Mouse (Mus musculus) G1E (cell line): ENCODE data around the gene Arfgap2. TPM values are rescaled to one million over a fixed set of nuclear protein-coding genes. Genes with fewer than 3 reads are reported as not detected.
A peak's percentile ranks its signal among the peaks of the same experiment; 100 is the strongest.

ENCODE experiments used
- ATAC-seq: 2 replicates; pipeline ENCODE4 v1.8.0; 2016; ENCODE audit warnings: mild to moderate bottlenecking; ENCODE audit not compliant: insufficient number of reproducible peaks, poor library complexity, low FRiP score, severe bottlenecking; ENCODE audit errors: extremely low read depth
- DNase-seq: peaks from one replicate; pipeline ENCODE4 v3.0.0; 2012; ENCODE audit warnings: low spot score
- H3K27me3 ChIP-seq: 2 replicates; pipeline ENCODE4 v1.6.1; 2012; ENCODE audit warnings: mild to moderate bottlenecking, low read length, inconsistent platforms; ENCODE audit not compliant: insufficient read depth
- H3K36me3 ChIP-seq: replicated peaks from 2 replicates; pipeline ENCODE3; 2012; ENCODE audit warnings: mild to moderate bottlenecking, inconsistent platforms
- H3K4me1 ChIP-seq: 2 replicates; pipeline ENCODE4 v1.6.1; 2012; ENCODE audit warnings: low read depth, low read length, inconsistent platforms, mixed read lengths; ENCODE audit not compliant: insufficient read depth
- H3K4me3 ChIP-seq: 2 replicates; pipeline ENCODE4 v1.5.1; 2012; ENCODE audit warnings: low read depth, mild to moderate bottlenecking, inconsistent platforms, low read length, moderate library complexity, mixed read lengths
- H3K9me3 ChIP-seq: replicated peaks from 2 replicates; pipeline ENCODE4 v1.6.1; 2012; ENCODE audit warnings: inconsistent platforms
- CTCF ChIP-seq: IDR thresholded peaks from 2 replicates; pipeline ENCODE4 v1.5.1; 2012; ENCODE audit warnings: low read depth, low read length, inconsistent platforms, mixed read lengths
- GATA1 ChIP-seq: IDR thresholded peaks from 2 replicates; pipeline ENCODE4 v1.6.1; 2012; ENCODE audit warnings: borderline replicate concordance, low read length, inconsistent platforms, mixed read lengths
- GATA2 ChIP-seq: IDR thresholded peaks from 2 replicates; pipeline ENCODE4 v1.6.1; 2012; ENCODE audit warnings: low read depth, low read length, inconsistent platforms, borderline replicate concordance
- POLR2AphosphoS5 ChIP-seq: IDR thresholded peaks from 2 replicates; pipeline ENCODE4 v1.6.1; 2012; ENCODE audit warnings: low read depth, low read length, inconsistent platforms; ENCODE audit not compliant: insufficient replicate concordance
- TAL1 ChIP-seq: conservative IDR thresholded peaks from 2 replicates; pipeline ENCODE4 v1.6.1; 2012; ENCODE audit warnings: low read depth, low read length, inconsistent platforms, mixed read lengths
- polyA plus RNA-seq: library from polyadenylated mRNA; stranded (reverse); fragments of >175 nt; gene quantifications from 2 replicates; pipeline ENCODE4 v1.2.3, GENCODE M21; 2012
- total RNA-seq, 2 experiments: library from RNA; stranded (forward) in 1 of 2; stranded (reverse) in 1 of 2; fragments of 200-1000 nt in 1 of 2; fragments of >200 nt in 1 of 2; fragmentation: Nextera tagmentation in 1 of 2; gene quantifications; 2 replicates each; pipeline ENCODE4 v1.2.3; 2014 to 2017

The Arfgap2 gene
- total and polyA plus RNA-seq, 3 experiments, result 42.1 to 53.0 (median 48.5) TPM

DNA sequence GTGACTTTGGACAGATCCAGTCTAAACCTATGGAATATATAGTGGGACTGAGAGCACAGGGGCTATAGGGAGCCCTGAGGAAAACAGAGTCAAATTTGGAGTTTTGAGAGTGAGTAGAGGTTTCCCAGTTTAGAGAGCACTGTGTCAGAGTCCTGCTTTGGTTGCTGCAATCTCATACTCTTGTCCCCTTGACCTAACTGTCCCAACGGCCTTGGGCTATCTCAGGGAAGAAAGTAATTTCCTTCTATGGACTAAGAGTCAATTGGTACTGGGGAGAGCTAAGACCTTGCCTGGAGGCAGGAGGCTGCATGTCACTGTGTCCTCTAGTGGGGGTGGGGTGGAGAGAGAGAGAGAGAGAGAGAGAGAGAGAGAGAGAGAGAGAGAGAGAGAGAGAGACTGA lies 5.9 kb upstream of the Arfgap2 start:
- no peak for TF ChIP-seq CTCF
- Histone ChIP-seq H3K27me3 (peaks cover 84% of the 10 kb centered on the region), H3K36me3 (no peaks in the 10 kb centered on the region)

DNA sequence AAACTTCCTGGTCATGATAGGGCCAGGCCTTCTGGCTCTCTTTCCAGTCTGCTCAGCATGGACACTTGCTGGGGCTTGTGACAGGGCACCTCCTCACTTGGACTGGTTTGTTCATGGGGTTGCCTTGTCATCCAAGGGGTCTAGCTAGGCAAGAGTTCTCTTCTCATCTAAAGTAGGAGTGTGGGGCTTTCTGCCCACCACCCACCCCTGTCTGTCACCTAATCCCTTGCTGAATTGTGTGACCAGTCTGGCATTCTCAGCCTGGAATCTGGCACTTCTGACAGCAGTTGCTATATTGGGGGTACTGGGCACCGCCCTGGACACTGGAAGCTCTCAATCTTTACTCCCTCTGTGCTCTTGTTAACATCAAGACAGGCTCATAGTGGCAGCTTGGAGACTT lies 5.3 kb upstream of the Arfgap2 start:
- peaks cover 33% of the 10 kb centered on the region for H3K4me1 ChIP-seq
- DNase-seq, result no peak
- no peak for ATAC-seq
- H3K27me3 ChIP-seq, result peaks cover 77% of the 10 kb centered on the region
- H3K36me3 ChIP-seq, result no peaks in the 10 kb centered on the region
- TF ChIP-seq POLR2AphosphoS5 (no peak), CTCF (no peak), GATA2 (no peak), TAL1 (no peak), GATA1 (no peak)
- no peak overlapping the region for H3K4me3 ChIP-seq
- no peaks in the 10 kb centered on the region for H3K9me3 ChIP-seq

More for the DNA sequence above, 5.9 kb upstream of the Arfgap2 start:
- Histone ChIP-seq H3K4me3 (no peak overlapping the region), H3K4me1 (peaks cover 26% of the 10 kb centered on the region), H3K9me3 (no peaks in the 10 kb centered on the region)
- DNase-seq (no peak), ATAC-seq (no peak)

GRCm38 (mm10) chr2:91263692-91264660 lies 798 bp upstream of the Arfgap2 start:
- Histone ChIP-seq H3K9me3 (no peaks in the 10 kb centered on the region), H3K4me3 (peak overlapping the region; percentile 81), H3K4me1 (peaks cover 43% of the 10 kb centered on the region), H3K27me3 (peaks cover 33% of the 10 kb centered on the region), H3K36me3 (peaks cover 30% of the 10 kb centered on the region)
- DNase-seq (no peak), ATAC-seq (no peak)
- no peak for TF ChIP-seq CTCF
- TF ChIP-seq POLR2AphosphoS5, result no peak
- TF ChIP-seq GATA1, result no peak
- TF ChIP-seq TAL1, result no peak
- no peak for TF ChIP-seq GATA2

GRCm38 (mm10) chr2:91268042-91268441 lies 3.3 kb downstream of the Arfgap2 start:
- H3K4me3 ChIP-seq, result no peak overlapping the region
- ATAC-seq (no peak), DNase-seq (no peak)
- TF ChIP-seq CTCF (no peak), TAL1 (no peak), GATA2 (no peak), GATA1 (no peak), POLR2AphosphoS5 (no peak)
- H3K27me3 ChIP-seq, result no peaks in the 10 kb centered on the region
- H3K9me3 ChIP-seq, result no peaks in the 10 kb centered on the region
- H3K4me1 ChIP-seq, result peaks cover 58% of the 10 kb centered on the region
- H3K36me3 ChIP-seq, result peaks cover 69% of the 10 kb centered on the region

DNA sequence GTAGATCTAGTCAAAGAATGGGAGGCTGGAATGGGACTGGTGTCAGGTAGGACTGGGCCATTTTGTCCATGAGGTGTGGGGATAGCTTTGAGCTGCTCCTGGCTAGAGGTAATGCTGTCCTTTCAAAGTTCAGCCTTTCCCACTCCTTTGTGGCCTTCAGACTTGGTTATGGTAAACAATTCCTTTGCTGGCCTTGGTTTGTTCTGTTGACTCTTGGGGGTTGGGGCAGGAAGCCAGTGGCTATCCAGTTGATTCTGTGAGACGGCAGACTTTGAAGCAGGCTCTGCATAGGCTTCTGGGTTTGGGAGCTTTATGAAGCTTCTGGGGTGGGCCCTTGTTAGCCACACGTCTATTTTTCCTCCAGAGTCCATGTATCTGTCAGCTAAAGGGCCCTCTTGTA lies 3.9 kb downstream of the Arfgap2 start:
- H3K36me3 ChIP-seq, result peaks cover 76% of the 10 kb centered on the region
- H3K27me3 ChIP-seq, result no peaks in the 10 kb centered on the region
- H3K9me3 ChIP-seq, result no peaks in the 10 kb centered on the region
- ATAC-seq, result no peak
- H3K4me3 ChIP-seq, result no peak overlapping the region
- DNase-seq, result no peak
- no peak for TF ChIP-seq CTCF
- peaks cover 59% of the 10 kb centered on the region for H3K4me1 ChIP-seq

DNA sequence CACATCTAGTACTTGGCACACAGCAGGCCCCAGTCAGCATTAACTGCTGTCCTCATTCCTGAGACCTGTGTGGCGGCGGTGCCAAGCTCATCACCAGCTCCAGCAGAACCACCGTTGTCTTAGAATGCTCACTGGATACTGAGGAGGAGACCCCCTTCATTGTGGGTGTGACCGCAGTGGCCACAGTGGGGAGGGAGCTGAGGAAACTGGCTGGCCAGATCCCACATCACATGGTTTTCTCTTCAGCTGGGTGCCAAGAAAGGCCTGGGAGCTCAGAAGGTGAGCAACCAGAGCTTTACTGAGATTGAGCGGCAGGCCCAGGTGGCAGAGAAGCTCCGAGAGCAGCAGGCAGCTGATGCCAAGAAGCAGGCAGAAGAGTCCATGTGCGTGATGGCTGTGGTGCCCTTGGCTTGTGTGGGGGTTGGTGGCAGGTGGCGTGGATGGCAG lies 4.9 kb downstream of the Arfgap2 start:
- Histone ChIP-seq H3K4me3 (no peak overlapping the region; the same call in 1 of the 2 replicates), H3K4me1 (peaks cover 53% of the 10 kb centered on the region), H3K36me3 (peaks cover 86% of the 10 kb centered on the region), H3K27me3 (no peaks in the 10 kb centered on the region), H3K9me3 (no peaks in the 10 kb centered on the region)
- DNase-seq, result no peak
- no peak for ATAC-seq
- TF ChIP-seq CTCF (no peak), POLR2AphosphoS5 (no peak), GATA1 (no peak), TAL1 (no peak), GATA2 (no peak)
